Mouse (Mus musculus) intestine, embryonic 16.5 days (tissue): ENCODE measurements around the gene Cgn. TPM values are rescaled to one million over a fixed set of nuclear protein-coding genes. Genes with fewer than 3 reads are reported as not detected.

Experiments
- ATAC-seq: fragments of 200-750 bp; cut with Nextera tagmentation; 2 replicates; pipeline ENCODE4 v1.8.0; 2017; ENCODE audit warnings: moderate TSS enrichment, moderate library complexity
- H3K27ac ChIP-seq: fragments of 300-500 bp; sonication (generic); 2 replicates; pipeline ENCODE4 v1.5.1; 2014; ENCODE audit warnings: mild to moderate bottlenecking, low read length
- H3K27me3 ChIP-seq: fragments of 300-500 bp; sonication (generic); replicated peaks from 2 replicates; pipeline ENCODE4 v1.6.1; 2014; ENCODE audit warnings: low read length, control low read depth, mixed read lengths; ENCODE audit not compliant: control insufficient read depth, insufficient read depth
- H3K36me3 ChIP-seq: fragments of 300-500 bp; sonication (generic); 2 replicates; pipeline ENCODE4 v1.6.1; 2014; ENCODE audit warnings: low read length, control low read depth; ENCODE audit not compliant: control insufficient read depth, insufficient read depth
- H3K4me1 ChIP-seq: fragments of 300-500 bp; sonication (generic); 2 replicates; pipeline ENCODE4 v1.6.1; 2014; ENCODE audit warnings: low read length, control low read depth, mixed read lengths; ENCODE audit not compliant: control insufficient read depth, insufficient read depth
- H3K4me2 ChIP-seq: fragments of 300-500 bp; sonication (generic); 2 replicates; pipeline ENCODE4 v1.6.1; 2014; ENCODE audit warnings: low read depth, low read length, control low read depth
- H3K4me3 ChIP-seq: fragments of 300-500 bp; sonication (generic); 2 replicates; pipeline ENCODE4 v1.5.1; 2014; ENCODE audit warnings: mild to moderate bottlenecking, low read length
- H3K9ac ChIP-seq: fragments of 300-500 bp; sonication (generic); 2 replicates; pipeline ENCODE4 v1.6.1; 2014; ENCODE audit warnings: low read depth, low read length
- H3K9me3 ChIP-seq: fragments of 300-500 bp; sonication (generic); 2 replicates; pipeline ENCODE4 v1.6.1; 2016; ENCODE audit warnings: low read length, control low read depth; ENCODE audit not compliant: control insufficient read depth
- WGBS: fragments of 180-500 bp; shearing (Covaris S2); extraction: QIAGEN DNeasy Blood & Tissue Kit; methylation state at CpG from one replicate; pipeline ENCODE4 v1.1.7; 2014; 5-methylcytosine and 5-hydroxymethylcytosine counted together
- polyA plus RNA-seq: library from polyadenylated mRNA; unstranded; fragments of >200 nt; fragmentation: Nextera tagmentation; extraction: Ambion mirVana; gene quantifications from 2 replicates; pipeline ENCODE4 v1.2.1, GENCODE M21; 2015

Cgn gene
- polyA plus RNA-seq, 1 experiment from 2014 or later: 80.9 TPM

- peaks cover 4% of the 10 kb centered on the region for H3K4me1 ChIP-seq
- no peak overlapping the region for H3K4me3 ChIP-seq
- H3K4me2 ChIP-seq: no peak overlapping the region
- H3K27me3 ChIP-seq: no peaks in the 10 kb centered on the region
- H3K36me3 ChIP-seq: no peaks in the 10 kb centered on the region
- H3K27ac ChIP-seq: no peak overlapping the region
- WGBS: 58% methylated on average over 7 of the region's 7 CpGs
- no peak overlapping the region for H3K9ac ChIP-seq
- peak; percentile 32; the same call in 1 of the 2 replicates for ATAC-seq
- H3K9me3 ChIP-seq: no peaks in the 10 kb centered on the region
Measured at GRCm38 (mm10) chr3:94795596-94796140, 9.4 kb upstream of the Cgn start.

GRCm38 (mm10) chr3:94794359-94794758, 8.1 kb upstream of the Cgn start:
- Histone ChIP-seq H3K4me2 (no peak overlapping the region), H3K9me3 (no peaks in the 10 kb centered on the region), H3K27me3 (no peaks in the 10 kb centered on the region), H3K36me3 (no peaks in the 10 kb centered on the region), H3K4me3 (no peak overlapping the region), H3K4me1 (peaks cover 4% of the 10 kb centered on the region), H3K9ac (no peak overlapping the region), H3K27ac (0 out of 2 replicates have a peak overlapping the region, but pooled peaks have one; percentile 16)
- no peak for ATAC-seq
- WGBS: 71% methylated on average over 2 of the region's 2 CpGs

GRCm38 (mm10) chr3:94793672-94794071, 7.4 kb upstream of the Cgn start:
- H3K27ac ChIP-seq: 0 out of 2 replicates have a peak overlapping the region, but pooled peaks have one; percentile 16
- peaks cover 4% of the 10 kb centered on the region for H3K4me1 ChIP-seq
- ATAC-seq: peak; percentile 48; the same call in 1 of the 2 replicates
- no peak overlapping the region for H3K4me2 ChIP-seq
- H3K9me3 ChIP-seq: no peaks in the 10 kb centered on the region
- H3K9ac ChIP-seq: no peak overlapping the region
- no peak overlapping the region for H3K4me3 ChIP-seq
- 71% methylated on average over 2 of the region's 2 CpGs for WGBS
- H3K27me3 ChIP-seq: no peaks in the 10 kb centered on the region
- no peaks in the 10 kb centered on the region for H3K36me3 ChIP-seq

DNA sequence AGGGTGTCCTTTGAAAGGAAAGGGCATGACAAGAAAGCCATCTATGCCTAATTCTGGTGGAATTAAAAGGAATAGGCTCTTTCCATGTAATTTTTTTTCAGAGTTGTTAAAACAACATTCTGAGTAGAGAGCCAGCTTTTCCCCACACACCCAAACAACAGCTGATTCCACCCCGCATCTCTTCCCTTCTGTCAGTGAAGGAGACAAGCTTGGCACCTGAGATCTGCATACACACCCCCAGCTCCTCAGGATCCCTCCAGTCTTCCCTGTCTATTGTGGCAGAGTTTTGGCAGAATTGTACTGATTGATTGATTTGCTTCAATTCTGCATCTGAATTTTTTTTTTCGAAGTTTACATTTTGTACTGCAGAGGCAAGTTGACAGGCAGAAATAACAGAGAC, 6.0 kb upstream of the Cgn start:
- Histone ChIP-seq H3K27ac (no peak overlapping the region), H3K4me2 (no peak overlapping the region), H3K4me3 (no peak overlapping the region), H3K9ac (no peak overlapping the region), H3K4me1 (peaks cover 7% of the 10 kb centered on the region), H3K9me3 (no peaks in the 10 kb centered on the region), H3K36me3 (no peaks in the 10 kb centered on the region), H3K27me3 (no peaks in the 10 kb centered on the region)
- WGBS: 86% methylated on average over 2 of the region's 2 CpGs
- ATAC-seq: no peak

- H3K4me2 ChIP-seq: no peak overlapping the region
- peaks cover 7% of the 10 kb centered on the region for H3K4me1 ChIP-seq
- no peaks in the 10 kb centered on the region for H3K9me3 ChIP-seq
- H3K36me3 ChIP-seq: no peaks in the 10 kb centered on the region
- no peaks in the 10 kb centered on the region for H3K27me3 ChIP-seq
- 79% methylated on average over 2 of the region's 2 CpGs for WGBS
- H3K4me3 ChIP-seq: no peak overlapping the region
- ATAC-seq: no peak
- no peak overlapping the region for H3K9ac ChIP-seq
- no peak overlapping the region for H3K27ac ChIP-seq
Measured at GRCm38 (mm10) chr3:94789516-94789915, 3.2 kb upstream of the Cgn start.

DNA sequence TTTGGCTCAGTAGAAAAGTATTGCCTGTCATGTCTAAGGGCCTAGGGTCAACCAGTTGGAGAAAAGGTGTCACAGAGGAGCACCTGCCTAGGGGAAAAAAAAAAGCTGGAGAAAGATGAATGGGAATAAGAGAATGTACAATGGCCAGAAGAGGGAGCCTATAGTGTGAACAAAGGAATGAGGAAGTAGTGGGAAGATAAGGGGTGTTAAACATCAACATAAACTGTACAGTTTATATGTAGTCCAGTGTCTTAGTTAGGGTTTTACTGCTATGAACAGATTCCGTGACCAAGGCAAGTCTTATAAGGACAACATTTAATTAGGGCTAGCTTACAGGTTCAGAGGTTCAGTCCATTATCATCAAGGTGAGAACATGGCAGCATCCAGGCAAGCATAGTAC, 2.8 kb upstream of the Cgn start:
- peaks cover 6% of the 10 kb centered on the region for H3K4me1 ChIP-seq
- H3K9ac ChIP-seq: no peak overlapping the region
- H3K36me3 ChIP-seq: no peaks in the 10 kb centered on the region
- 61% methylated on average over 1 of the region's 1 CpGs for WGBS
- H3K9me3 ChIP-seq: no peaks in the 10 kb centered on the region
- H3K27me3 ChIP-seq: no peaks in the 10 kb centered on the region
- H3K4me3 ChIP-seq: no peak overlapping the region
- no peak overlapping the region for H3K27ac ChIP-seq
- no peak for ATAC-seq
- H3K4me2 ChIP-seq: no peak overlapping the region

GRCm38 (mm10) chr3:94787122-94787780, 959 bp upstream of the Cgn start:
- Histone ChIP-seq H3K9me3 (no peaks in the 10 kb centered on the region), H3K36me3 (no peaks in the 10 kb centered on the region), H3K9ac (peak overlapping the region; percentile 74; the same call in 1 of the 2 replicates), H3K4me2 (peak overlapping the region; percentile 83), H3K27me3 (no peaks in the 10 kb centered on the region), H3K4me1 (peaks cover 2% of the 10 kb centered on the region; the same call in 1 of the 2 replicates), H3K27ac (peak overlapping the region; percentile 87), H3K4me3 (peak overlapping the region; percentile 64)
- WGBS: 3% methylated on average over 11 of the region's 11 CpGs
- no peak for ATAC-seq

DNA sequence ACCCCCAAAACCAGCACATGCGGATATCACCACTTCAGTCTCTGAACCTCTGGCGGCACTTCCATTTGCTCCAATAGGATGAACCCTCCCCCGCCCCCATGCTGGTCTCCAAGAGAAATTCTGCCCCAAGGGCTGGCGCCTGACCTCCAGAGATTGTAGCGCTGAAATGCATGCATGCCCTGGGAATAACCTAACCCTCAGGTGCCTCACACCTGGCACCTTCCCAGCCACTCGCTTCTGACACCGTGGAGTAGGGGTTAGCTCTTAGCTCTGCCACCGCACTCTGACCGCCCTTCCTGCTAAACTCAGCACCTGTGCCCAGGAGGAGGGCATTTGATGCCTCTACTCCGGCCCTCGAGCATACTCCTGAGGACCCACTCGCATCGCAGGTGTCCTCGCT, 334 bp downstream of the Cgn start:
- Histone ChIP-seq H3K27me3 (no peaks in the 10 kb centered on the region), H3K27ac (peak overlapping the region; percentile 63), H3K9me3 (no peaks in the 10 kb centered on the region), H3K36me3 (no peaks in the 10 kb centered on the region), H3K9ac (peak overlapping the region; percentile 81), H3K4me3 (peak overlapping the region; percentile 64), H3K4me2 (peak overlapping the region; percentile 83), H3K4me1 (peaks cover 10% of the 10 kb centered on the region)
- 3% methylated on average over 14 of the region's 14 CpGs for WGBS
- ATAC-seq: peak; percentile 7

DNA sequence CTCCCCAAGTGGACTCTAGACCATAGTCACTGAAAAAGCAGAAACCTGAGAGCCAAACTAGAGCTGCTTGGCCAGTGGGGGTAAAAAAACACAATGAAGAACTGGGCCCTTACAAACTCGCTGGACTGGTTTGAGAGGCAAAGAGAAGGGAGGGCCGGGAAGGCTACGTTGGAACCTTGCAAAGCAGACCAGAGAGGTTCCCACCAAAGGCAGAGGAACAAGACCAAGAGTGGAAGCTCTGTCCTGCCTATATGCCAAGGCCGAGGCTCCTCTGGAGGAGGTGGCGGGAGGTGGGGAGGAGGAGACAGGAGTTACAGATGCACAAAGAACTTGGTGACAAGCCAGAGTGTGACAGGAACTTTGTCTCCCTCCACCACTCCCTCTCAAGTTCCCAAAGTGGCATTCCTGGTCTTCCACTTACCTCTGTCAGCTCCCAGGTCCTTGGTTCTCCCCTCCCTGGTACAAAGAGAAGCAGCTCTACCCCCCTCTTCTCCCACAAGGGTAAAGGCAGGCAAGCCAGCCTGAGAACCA, 2.1 kb downstream of the Cgn start:
- peak; percentile 4; the same call in 1 of the 2 replicates for ATAC-seq
- no peaks in the 10 kb centered on the region for H3K27me3 ChIP-seq
- no peaks in the 10 kb centered on the region for H3K9me3 ChIP-seq
- peak overlapping the region; percentile 70 for H3K9ac ChIP-seq
- no peaks in the 10 kb centered on the region for H3K36me3 ChIP-seq
- peak overlapping the region; percentile 64 for H3K4me3 ChIP-seq
- peaks cover 15% of the 10 kb centered on the region for H3K4me1 ChIP-seq
- WGBS: 39% methylated on average over 5 of the region's 5 CpGs
- peak overlapping the region; percentile 83 for H3K4me2 ChIP-seq
- peak overlapping the region; percentile 97 for H3K27ac ChIP-seq
